Mouse (Mus musculus): ENCODE results near the gene Arhgap29. TPM values are rescaled to one million over a fixed set of nuclear protein-coding genes. Genes with fewer than 3 reads are reported as not detected.

Gene Arhgap29
- total RNA-seq, 2 experiments from 2014 or later: 20.5 to 24.4 TPM

GRCm38 (mm10) chr3:122047921-122048861, 95.8 kb downstream of the Arhgap29 start:
- DNase-seq (ENCODE audit: extremely low spot score in 1 of 2, low spot score in 2 of 2): peak; percentile 34 to 61
- TF ChIP-seq CTCF (IDR thresholded peaks at IDR 0.05): no peak
- no peak overlapping the region for H3K4me3 ChIP-seq
- H3K27ac ChIP-seq: no peak overlapping the region
- intact Hi-C loops (cut with DNase I): no loop called here

GRCm38 (mm10) chr3:122049158-122049557, 96.8 kb downstream of the Arhgap29 start:
- H3K4me3 ChIP-seq: no peak overlapping the region
- TF ChIP-seq CTCF (IDR thresholded peaks at IDR 0.05): no peak
- no peak overlapping the region for H3K27ac ChIP-seq
- intact Hi-C loops (cut with DNase I): no loop called here
- no peak for DNase-seq (ENCODE audit: extremely low spot score in 1 of 2, low spot score in 2 of 2)

GRCm38 (mm10) chr3:122058439-122059198, 106.3 kb downstream of the Arhgap29 start:
- H3K27ac ChIP-seq: no peak overlapping the region
- H3K4me3 ChIP-seq: no peak overlapping the region
- no peak for DNase-seq (ENCODE audit: extremely low spot score in 1 of 2, low spot score in 2 of 2)
- intact Hi-C loops (cut with DNase I): no loop called here
- TF ChIP-seq CTCF (IDR thresholded peaks at IDR 0.05): no peak

- Histone ChIP-seq H3K4me3 (no peak overlapping the region), H3K27ac (no peak overlapping the region)
- intact Hi-C loops (cut with DNase I): no loop called here
- TF ChIP-seq CTCF (IDR thresholded peaks at IDR 0.05): no peak
- DNase-seq (ENCODE audit: extremely low spot score in 1 of 2, low spot score in 2 of 2): no peak
These were observed 110.2 kb downstream of the Arhgap29 start for GRCm38 (mm10) chr3:122062586-122062985.

GRCm38 (mm10) chr3:122064556-122065410, 112.4 kb downstream of the Arhgap29 start:
- no peak for TF ChIP-seq CTCF (IDR thresholded peaks at IDR 0.05)
- DNase-seq (ENCODE audit: extremely low spot score in 1 of 2, low spot score in 2 of 2): no peak

More at GRCm38 (mm10) chr3:122064556-122065410, 112.4 kb downstream of the Arhgap29 start:
- Histone ChIP-seq H3K4me3 (no peak overlapping the region), H3K27ac (no peak overlapping the region)
- intact Hi-C loops (cut with DNase I): no loop called here

Other genes with a start within 250 kb of the Arhgap29 start
- 10 to 100 TPM; 49.4 to 61.8 TPM for gene F3, start 229.0 kb upstream of the Arhgap29 start, total RNA-seq (2021)
- 10 to 100 TPM; 48.6 to 49.7 TPM for gene Abcd3, start 137.2 kb upstream of the Arhgap29 start, total RNA-seq (2021)
- gene Abca4, start 91.9 kb downstream of the Arhgap29 start, total RNA-seq (2021): 1 to 10 TPM; 2.0 to 2.1 TPM

All from left cerebral cortex, adult 2 months (tissue).